Mouse (Mus musculus) A20 (cell line): ENCODE results near the gene Zfp715.

Source experiments
- DNase-seq: peaks from one replicate; pipeline ENCODE4 v3.0.0-alpha.2; 2011; ENCODE audit warnings: low read depth, low spot score

Zfp715 gene

DNA sequence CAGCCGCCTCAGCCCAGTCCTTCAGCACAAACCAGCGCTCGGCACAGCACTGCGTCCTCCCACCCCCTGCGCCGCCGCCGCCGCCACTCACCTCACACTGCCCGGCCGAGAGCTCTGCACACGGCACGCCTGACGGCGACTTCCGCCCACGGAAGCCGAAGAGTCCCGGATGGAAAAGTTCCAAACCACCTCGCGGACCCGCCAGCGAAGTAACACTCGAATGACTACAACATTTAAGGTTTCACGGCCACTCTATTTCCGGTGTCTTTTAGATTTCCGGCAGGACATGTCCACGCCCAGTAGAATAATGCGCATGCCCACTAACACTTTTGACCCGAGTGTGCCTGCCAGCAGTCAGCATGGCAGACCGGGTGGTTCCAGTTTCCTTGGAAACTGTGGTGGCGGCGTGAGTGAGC lies at the start of gene Zfp715:
TSS of gene Zfp715 (minus strand) at position 282 of the 416 bp plus-strand sequence.
- peak; percentile 94 for DNase-seq

DNA sequence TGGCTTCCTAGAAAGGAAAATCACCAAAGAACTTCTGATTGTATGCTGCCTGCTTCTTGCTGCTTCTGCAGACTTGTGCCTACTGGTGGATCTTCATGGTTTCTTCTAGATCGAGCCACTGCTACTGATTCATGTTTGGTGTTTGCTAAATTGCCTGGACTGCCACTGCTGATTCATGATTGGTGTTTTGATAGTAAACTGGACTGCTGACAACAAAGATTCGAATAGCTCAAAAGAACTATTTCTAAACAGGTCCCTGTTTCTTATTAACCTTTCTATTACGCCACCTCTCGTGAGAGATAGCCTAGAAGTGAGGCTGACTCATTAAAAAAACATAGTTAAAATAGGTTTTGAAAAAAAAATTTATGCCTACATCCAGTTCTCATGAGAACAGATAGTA lies 48.9 kb upstream of the Zfp715 start:
- no peak for DNase-seq

DNA sequence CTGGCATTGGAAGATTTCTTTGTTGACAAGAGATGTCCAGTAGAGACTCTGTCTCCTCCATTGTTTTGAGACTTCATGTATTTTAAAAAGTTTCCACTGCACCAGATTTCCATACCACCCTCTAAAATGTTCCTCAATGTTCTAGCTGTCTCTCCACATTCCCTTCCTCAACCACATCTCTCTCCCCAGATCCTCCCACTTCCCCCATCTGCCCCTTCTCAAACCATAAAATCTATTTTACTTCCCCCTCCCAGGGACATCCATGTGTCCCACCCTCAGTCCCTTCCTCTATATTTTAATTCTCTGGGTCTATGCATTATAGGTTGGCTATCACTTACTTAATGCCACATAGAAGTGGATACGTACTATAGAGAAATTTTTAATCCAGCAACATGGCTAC lies 48.3 kb upstream of the Zfp715 start:
- DNase-seq = no peak

DNA sequence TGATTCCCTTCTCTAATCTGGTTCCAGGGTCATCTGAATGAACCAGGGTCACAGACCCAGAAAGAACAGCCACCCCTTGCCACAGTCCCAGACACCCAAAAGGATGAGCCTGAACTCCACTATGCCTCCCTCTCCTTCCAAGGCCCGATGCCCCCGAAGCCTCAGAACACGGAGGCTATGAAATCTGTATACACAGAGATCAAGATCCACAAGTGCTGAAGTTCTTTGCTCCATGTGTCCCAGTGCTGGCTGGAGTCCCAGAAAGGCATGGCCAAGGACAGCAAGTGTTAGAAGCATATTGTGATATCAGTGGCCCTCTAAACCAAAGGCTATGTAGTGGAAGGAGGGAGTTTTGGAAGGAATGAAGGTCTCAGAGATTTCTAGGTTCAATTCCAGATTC lies 45.5 kb upstream of the Zfp715 start:
- no peak for DNase-seq

DNA sequence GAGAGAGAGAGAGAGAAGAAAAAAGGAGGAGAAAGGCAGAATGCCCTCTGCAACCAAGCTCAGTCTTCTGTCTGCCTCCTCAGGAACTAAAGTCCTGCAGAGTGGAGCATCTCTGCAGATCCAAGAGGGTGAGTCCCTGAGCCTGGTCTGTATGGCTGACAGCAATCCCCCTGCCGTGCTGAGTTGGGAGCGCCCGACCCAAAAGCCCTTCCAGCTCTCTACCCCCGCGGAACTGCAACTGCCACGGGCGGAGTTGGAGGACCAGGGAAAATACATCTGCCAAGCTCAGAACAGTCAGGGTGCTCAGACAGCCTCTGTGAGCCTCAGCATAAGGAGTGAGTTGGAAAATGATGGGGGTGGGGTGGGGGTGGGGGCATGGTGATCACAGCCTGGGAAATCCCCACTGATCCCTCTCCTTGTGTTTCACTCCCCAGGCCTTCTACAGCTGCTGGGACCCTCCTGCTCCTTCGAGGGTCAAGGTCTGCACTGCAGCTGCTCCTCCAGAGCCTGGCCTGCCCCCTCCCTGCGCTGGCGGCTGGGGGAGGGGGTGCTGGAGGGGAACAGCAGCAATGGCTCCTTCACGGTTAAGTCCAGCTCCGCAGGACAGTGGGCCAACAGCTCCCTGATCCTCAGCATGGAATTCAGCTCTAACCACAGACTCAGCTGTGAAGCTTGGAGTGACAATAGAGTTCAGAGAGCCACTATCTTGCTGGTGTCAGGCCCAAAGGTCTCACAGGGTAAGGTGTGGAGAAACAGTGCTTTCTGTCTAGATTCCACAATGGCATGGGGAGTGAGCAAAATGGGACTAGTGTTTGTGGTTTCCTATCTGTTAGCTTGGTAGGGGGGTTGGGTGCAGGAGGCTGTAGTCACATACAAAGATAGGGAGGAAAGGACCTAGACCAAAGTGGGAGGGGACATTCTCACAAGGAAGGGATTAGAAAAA lies 42.1 kb upstream of the Zfp715 start:
- no peak for DNase-seq

DNA sequence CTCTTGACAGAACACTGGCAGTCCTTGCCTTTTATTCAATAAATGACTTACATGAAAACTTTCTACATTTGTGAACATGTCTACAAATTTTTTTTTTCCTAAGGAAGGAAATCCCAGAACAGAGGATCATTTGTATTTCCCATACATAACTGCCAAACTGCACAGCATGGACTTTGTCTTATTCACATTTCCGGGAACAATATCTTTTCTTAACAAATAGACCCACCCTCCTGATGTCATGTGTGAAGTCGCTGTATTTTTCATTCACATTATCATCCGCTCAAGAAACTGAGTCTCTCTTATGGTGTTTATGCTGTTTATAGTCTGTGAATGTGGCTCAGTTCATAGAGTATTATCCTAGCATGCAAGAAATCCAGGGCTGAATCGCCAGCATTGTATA lies 40.7 kb upstream of the Zfp715 start:
- DNase-seq = no peak

DNA sequence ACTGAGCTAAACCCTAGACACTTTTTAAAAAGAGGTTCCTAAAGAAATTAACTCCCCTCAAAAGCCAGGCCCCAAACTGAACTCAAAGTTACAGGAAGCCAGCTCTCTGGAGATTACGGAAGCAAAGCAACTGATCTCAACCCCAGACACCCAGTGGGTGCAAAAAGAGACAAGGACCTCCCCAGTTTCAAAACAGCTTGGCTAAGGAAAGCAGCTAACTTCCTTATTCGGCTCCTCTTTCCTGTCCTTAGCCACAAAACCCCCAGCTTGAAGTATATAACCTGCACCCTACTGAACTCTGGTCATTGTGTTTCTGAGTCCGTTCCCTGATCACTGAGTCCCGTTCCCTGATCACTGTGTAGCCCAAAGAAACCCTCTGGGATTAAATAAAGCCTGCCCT lies 40.0 kb upstream of the Zfp715 start:
- peak; percentile 29 for DNase-seq

GRCm38 (mm10) chr7:43351154-43351553 lies 38.1 kb upstream of the Zfp715 start, which contains the start of gene Siglecf:
Siglecf (plus strand) TSS chr7:43351341.
- no peak for DNase-seq

DNA sequence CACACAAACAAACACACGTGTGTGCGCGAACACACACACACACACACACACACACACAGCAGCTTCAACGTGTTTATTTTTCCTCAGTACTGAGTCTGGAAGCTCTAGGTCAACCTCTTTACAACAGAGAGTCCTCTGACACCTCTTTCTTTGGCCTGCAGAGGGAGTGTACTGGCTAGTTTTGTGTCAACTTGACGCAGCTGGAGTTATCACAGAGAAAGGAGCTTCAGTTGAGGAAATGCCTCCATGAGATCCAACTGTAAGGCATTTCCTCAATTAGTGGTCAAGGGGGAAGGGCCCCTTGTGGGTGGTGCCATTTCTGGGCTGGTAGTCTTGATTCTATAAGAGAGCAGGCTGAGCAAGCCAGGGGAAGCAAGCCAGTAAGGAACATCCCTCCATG lies 36.5 kb upstream of the Zfp715 start:
- peak; percentile 36 for DNase-seq

DNA sequence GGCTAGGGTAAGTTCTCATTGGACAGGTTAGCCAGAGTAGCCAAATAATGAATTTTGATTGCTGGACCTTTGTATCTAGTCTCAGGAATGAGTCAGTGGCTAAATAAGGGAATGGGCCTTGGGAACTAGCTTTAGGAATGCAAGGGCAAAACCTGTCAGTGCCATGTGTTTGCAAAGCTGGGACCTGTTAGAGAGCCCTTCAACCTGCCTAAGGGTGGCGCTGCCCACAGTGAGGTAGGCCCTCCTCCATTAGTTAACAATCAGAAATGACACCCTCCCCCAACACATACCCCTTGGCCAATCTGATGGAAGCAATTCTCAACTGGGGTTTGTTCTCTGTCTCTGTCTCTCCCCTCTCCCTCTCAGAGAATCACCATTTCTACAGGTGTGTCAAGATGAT lies 33.5 kb upstream of the Zfp715 start:
- no peak for DNase-seq

- DNase-seq = no peak
Observed at GRCm38 (mm10) chr7:43346148-43346547, 33.1 kb upstream of the Zfp715 start.

- no peak for DNase-seq
Observed at GRCm38 (mm10) chr7:43344491-43344890, 31.4 kb upstream of the Zfp715 start.

DNA sequence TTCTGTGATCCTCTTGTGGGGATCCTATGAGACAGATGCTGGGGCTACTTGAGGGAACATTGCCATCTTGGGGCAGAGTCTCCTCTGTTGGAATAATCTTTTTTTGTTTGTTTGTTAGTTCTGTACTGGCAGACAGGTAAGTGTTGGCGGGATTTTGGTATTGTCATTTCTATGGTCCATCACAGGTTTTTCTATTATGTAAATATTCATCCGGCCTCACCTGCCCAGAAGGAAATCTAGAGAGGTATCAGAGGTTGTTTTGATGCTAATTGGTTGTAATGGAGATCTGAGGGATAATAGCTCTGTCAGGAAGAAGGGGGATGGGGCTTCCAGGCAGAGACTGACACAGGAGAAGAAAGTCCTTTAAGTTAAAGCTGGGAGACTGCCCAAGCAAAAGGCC lies 30.9 kb upstream of the Zfp715 start:
- no peak for DNase-seq

- DNase-seq = no peak
Observed at GRCm38 (mm10) chr7:43343191-43343590, 30.1 kb upstream of the Zfp715 start.

GRCm38 (mm10) chr7:43340771-43341170 lies 27.7 kb upstream of the Zfp715 start:
- no peak for DNase-seq

DNA sequence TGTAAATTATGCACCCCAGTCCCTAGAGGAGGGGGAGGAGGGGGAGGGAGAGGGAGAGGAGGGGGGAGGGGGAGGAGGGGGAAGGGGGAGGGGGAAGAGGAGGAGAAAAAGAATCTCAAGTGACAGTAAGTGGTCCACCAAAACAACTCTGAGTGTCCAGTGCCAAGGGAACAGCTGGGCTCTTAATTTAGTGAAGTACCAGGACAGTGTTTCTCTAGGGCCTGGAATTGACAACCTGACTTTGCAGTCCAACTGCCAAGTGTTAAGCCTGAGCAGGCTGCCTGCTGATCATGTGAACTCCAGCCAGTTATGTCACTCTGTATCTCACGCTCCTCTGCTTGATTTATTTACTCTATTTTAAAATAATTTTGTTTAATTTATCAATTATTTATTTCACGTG lies 20.8 kb upstream of the Zfp715 start:
- DNase-seq = no peak

DNA sequence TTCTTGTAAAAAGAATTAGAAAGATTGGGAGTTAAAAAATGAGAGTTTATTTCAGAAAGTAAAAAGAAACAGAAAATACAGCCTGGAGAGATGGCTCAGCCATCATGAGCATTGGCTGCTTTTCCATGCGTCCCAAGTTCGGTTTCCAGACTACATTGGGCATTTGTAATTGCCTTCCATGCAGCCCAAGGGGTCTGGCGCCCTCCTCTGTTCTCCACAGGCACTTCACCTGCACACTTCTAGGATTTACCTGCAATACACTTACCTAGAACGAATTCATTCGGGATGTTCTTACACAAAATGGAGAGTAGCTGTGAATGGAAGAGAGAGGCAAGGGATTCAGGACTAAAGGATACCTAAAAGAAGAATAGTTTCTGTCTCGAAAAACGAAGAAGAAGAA lies 20.1 kb upstream of the Zfp715 start:
- peak; percentile 31 for DNase-seq

- DNase-seq = no peak
Observed at GRCm38 (mm10) chr7:43328101-43328500, 15.0 kb upstream of the Zfp715 start.

- no peak for DNase-seq
Observed at GRCm38 (mm10) chr7:43326223-43326780, 13.2 kb upstream of the Zfp715 start.

DNA sequence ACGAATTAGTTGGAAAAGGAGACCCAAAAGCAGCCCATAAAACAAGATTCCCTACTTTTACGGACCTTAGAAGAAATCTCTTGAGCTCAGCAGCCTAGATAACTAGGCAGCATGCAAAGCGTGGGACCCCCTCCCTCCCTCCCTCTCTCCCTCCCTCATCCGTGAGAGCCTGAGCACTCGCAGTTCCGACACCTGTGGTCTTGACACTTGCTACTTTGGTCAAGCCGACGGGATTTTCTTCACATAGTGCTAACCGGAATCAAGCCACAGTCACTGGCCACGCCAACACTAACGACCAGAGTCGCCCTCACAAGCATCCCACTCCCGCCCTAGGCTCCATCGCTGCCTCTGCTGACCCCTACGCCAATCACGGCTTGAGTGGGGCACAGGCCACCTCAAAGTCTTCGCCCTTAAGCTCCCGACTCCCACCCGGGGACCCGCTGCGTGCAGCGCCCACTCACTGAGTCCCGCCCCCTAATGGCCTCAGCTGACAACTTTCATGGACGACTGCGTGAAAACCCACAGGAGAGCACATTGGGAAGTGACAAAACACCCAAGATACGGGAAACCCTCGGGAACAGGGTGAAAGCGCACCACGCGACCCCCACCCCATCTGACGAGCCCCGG lies 595 bp downstream of the Zfp715 start:
- DNase-seq = no peak

DNA sequence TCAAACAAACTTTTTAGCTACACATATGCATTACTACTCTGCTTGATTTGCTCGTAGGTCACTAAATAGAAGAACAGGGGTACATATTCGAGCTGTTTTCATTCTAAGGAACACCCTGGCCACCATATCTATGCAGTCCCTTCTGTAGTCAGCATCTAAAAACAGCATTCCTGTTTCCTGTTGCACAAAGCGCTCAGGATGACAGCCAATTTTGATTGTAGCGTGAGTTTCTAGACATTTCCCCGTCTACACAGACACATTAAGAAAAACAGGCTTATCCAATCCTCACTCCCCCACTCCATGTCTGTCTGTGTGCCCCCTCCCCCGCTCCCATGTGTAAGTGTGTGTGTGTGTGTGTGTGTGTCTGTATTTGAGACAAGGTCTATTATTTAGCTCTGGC lies 1.5 kb downstream of the Zfp715 start:
- peak; percentile 22 for DNase-seq

GRCm38 (mm10) chr7:43309069-43309468 lies 4.0 kb downstream of the Zfp715 start:
- peak; percentile 22 for DNase-seq

DNA sequence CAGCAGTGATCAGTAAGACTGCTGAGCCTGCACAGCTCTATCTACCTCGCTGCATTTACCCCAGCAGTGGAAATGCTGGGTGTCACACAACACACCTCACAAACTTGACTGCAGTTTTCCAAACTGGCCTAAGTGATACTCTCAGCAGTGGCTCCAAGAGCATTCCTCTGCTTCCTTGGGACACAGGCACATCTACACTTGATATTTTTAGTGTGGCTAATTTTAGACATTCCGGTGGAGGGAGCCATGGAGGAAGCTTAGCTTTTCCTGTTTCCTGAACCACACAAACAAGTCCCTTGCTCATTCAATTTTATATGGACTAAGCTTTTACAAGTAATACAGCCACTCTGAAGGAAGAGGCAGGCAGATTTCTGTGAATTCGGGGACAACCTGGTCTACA lies 7.9 kb downstream of the Zfp715 start:
- no peak for DNase-seq
